Mouse (Mus musculus) megakaryocyte, adult 5-6 weeks (primary cell): ENCODE measurements around the gene Myt1. TPM values are rescaled to one million over a fixed set of nuclear protein-coding genes. Genes with fewer than 3 reads are reported as not detected.

ENCODE experiments used
- ATAC-seq: 2 replicates; pipeline ENCODE4 v1.8.0; 2016; ENCODE audit warnings: mild to moderate bottlenecking, inconsistent platforms; ENCODE audit not compliant: poor library complexity, severe bottlenecking
- total RNA-seq, 2 experiments: library from RNA; stranded (forward) in 1 of 2; stranded (reverse) in 1 of 2; fragments of 153-499, 151-499 nt in 1 of 2; fragments of 221-1000, 200-1000 nt in 1 of 2; gene quantifications; 2 replicates each; pipeline versions ENCODE4 v1.2.3 to v1.2.4; 2015 to 2017

The Myt1 gene
- total RNA-seq (2015), result not detected in 2 replicates
- not detected in 2 replicates for total RNA-seq (2017)

- ATAC-seq, result no peak
Measured at GRCm38 (mm10) chr2:181763006-181763830, at the start of gene Myt1. Gene Myt1, plus strand, starts transcription at chr2:181763332.

- ATAC-seq, result no peak
Measured at GRCm38 (mm10) chr2:181713749-181714148, 49.4 kb upstream of the Myt1 start.

GRCm38 (mm10) chr2:181714903-181715326 is 48.2 kb upstream of the Myt1 start, which contains the start of gene Oprl1:
Gene Oprl1, plus strand, starts transcription at chr2:181715016.
- peak; percentile 49 for ATAC-seq

- ATAC-seq, result no peak
Measured at GRCm38 (mm10) chr2:181715382-181715781, 47.8 kb upstream of the Myt1 start.

GRCm38 (mm10) chr2:181716991-181717390 is 46.1 kb upstream of the Myt1 start:
- no peak for ATAC-seq

GRCm38 (mm10) chr2:181720061-181720460 is 43.1 kb upstream of the Myt1 start:
- no peak for ATAC-seq

GRCm38 (mm10) chr2:181721200-181721599 is 41.9 kb upstream of the Myt1 start:
- ATAC-seq, result no peak

- peak; percentile 60 for ATAC-seq
Measured at GRCm38 (mm10) chr2:181722213-181722612, 40.9 kb upstream of the Myt1 start.

- ATAC-seq, result no peak
Measured at GRCm38 (mm10) chr2:181727659-181728262, 35.4 kb upstream of the Myt1 start.

GRCm38 (mm10) chr2:181730051-181730450 is 33.1 kb upstream of the Myt1 start:
- no peak for ATAC-seq

GRCm38 (mm10) chr2:181752626-181753025 is 10.5 kb upstream of the Myt1 start:
- no peak for ATAC-seq

GRCm38 (mm10) chr2:181758147-181758725 is 4.9 kb upstream of the Myt1 start:
- no peak for ATAC-seq

- ATAC-seq, result no peak
Measured at GRCm38 (mm10) chr2:181759041-181759440, 4.1 kb upstream of the Myt1 start.

- ATAC-seq, result no peak
Measured at GRCm38 (mm10) chr2:181763886-181764527, 875 bp downstream of the Myt1 start.

GRCm38 (mm10) chr2:181764600-181764999 is 1.5 kb downstream of the Myt1 start:
- ATAC-seq, result no peak

GRCm38 (mm10) chr2:181765251-181765650 is 2.1 kb downstream of the Myt1 start:
- ATAC-seq, result no peak

- ATAC-seq, result no peak
Measured at GRCm38 (mm10) chr2:181766672-181767557, 3.8 kb downstream of the Myt1 start.

- ATAC-seq, result no peak
Measured at GRCm38 (mm10) chr2:181768451-181768850, 5.3 kb downstream of the Myt1 start.

GRCm38 (mm10) chr2:181769397-181769796 is 6.3 kb downstream of the Myt1 start:
- no peak for ATAC-seq

GRCm38 (mm10) chr2:181773203-181773602 is 10.1 kb downstream of the Myt1 start:
- no peak for ATAC-seq
